Mouse (Mus musculus): ENCODE measurements around the gene Rbfox1. TPM values are rescaled to one million over a fixed set of nuclear protein-coding genes. Genes with fewer than 3 reads are reported as not detected.

The Rbfox1 gene
- polyA plus RNA-seq, 1 experiment from 2014 or later = 0.32 TPM

DNA sequence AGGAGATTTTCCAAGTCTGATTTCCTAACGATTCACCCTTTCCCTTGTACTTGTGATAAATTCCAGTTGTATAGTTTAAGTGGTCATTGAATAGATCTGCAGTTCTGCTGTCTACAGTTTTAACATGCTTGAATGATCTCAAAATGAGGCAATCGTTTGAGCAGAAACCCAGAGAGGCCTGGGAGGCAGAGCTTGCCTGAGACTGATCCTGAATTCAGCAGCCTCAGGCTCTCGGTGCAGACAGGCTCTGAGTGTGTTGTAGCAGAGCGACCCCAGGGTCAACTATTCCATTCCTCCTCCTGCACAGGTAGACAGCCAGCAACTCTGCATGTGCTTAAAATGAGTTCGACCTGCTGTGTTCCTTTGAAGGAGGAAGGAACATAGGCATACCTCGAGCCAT is 1012.6 kb downstream of the Rbfox1 start:
- WGBS (ENCODE audit: insufficient replicate concordance) = 53% methylated on average over 6 of the region's 6 CpGs
- no peak overlapping the region for H3K27ac ChIP-seq (replicated peaks)
- H3K4me3 ChIP-seq (replicated peaks) = no peak overlapping the region
- no peak overlapping the region for H3K4me2 ChIP-seq
- H3K27me3 ChIP-seq = no peaks in the 10 kb centered on the region
- H3K9me3 ChIP-seq (replicated peaks) = no peaks in the 10 kb centered on the region
- H3K9ac ChIP-seq = no peak overlapping the region
- ATAC-seq (ENCODE audit: insufficient read depth) = no peak
- no peaks in the 10 kb centered on the region for H3K4me1 ChIP-seq (replicated peaks)
- H3K36me3 ChIP-seq (replicated peaks) = no peaks in the 10 kb centered on the region

DNA sequence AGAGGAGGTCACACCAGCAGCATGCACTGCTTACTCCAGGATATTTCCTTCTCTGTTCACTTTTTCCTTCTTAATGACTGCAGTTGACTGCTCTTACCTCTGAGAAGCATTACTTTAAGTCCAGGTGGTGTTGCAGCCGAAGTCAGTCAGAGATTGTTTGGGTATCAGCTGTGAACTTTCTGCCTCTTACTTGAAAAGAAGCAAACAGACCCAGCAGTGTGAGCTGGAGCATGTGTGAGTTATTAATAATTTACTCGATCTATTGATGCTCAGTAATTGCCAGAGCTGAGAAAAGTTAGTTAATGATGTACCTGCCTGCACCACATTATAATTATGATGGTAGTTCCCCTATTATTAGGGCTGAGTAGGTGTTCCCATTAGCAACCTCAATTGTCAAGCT is 1014.9 kb downstream of the Rbfox1 start:
- Histone ChIP-seq H3K27me3 (no peaks in the 10 kb centered on the region), H3K4me2 (no peak overlapping the region), H3K9ac (no peak overlapping the region), H3K36me3 (replicated peaks) (no peaks in the 10 kb centered on the region), H3K4me1 (replicated peaks) (no peaks in the 10 kb centered on the region), H3K4me3 (replicated peaks) (no peak overlapping the region), H3K27ac (replicated peaks) (no peak overlapping the region), H3K9me3 (replicated peaks) (no peaks in the 10 kb centered on the region)
- WGBS (ENCODE audit: insufficient replicate concordance) = 40% methylated on average over 2 of the region's 2 CpGs
- no peak for ATAC-seq (ENCODE audit: insufficient read depth)

DNA sequence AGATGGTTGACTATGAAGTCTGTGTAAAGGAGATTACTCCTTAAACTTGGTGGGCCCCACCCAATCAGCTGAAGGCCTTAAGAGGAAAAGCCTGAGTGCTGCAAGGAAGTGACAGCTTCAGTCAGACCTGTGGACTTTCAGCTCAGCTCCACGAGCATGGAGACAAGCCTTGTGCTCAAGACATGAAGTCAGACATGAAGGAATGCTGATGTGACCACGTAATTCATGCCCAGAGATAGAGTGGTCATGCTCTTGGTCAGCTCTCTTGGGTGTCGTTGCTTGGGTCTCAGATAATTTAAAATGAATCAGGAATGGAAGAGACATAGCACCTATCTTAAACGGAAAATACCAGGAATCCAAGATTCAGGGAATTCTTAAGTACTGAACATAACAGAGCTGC is 1019.8 kb downstream of the Rbfox1 start:
- no peaks in the 10 kb centered on the region for H3K9me3 ChIP-seq (replicated peaks)
- H3K4me2 ChIP-seq = no peak overlapping the region
- WGBS (ENCODE audit: insufficient replicate concordance) = 31% methylated on average over 4 of the region's 4 CpGs
- no peaks in the 10 kb centered on the region for H3K27me3 ChIP-seq
- H3K27ac ChIP-seq (replicated peaks) = no peak overlapping the region
- no peak overlapping the region for H3K4me3 ChIP-seq (replicated peaks)
- no peaks in the 10 kb centered on the region for H3K36me3 ChIP-seq (replicated peaks)
- no peak overlapping the region for H3K9ac ChIP-seq
- ATAC-seq (ENCODE audit: insufficient read depth) = no peak
- no peaks in the 10 kb centered on the region for H3K4me1 ChIP-seq (replicated peaks)

DNA sequence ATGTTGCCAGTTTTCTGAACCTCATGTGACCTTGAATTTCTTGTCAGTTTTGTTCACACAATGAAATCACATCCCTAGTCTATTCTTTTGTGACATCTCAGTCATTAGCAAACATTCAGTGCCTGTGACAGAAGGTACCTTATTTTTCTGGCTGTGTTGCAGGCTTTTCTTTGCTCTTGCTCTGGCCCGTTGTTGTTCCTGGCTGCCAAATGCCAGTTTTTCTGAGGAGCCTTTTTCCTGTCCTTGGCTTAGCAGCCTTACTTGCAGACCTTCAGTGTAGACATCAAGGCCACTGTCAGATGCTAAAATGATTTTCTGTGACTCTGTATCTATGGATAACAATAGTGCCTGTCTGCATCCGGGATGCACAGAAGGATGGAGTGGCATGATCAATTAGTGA is 1020.8 kb downstream of the Rbfox1 start:
- no peaks in the 10 kb centered on the region for H3K9me3 ChIP-seq (replicated peaks)
- no peak for ATAC-seq (ENCODE audit: insufficient read depth)
- no peaks in the 10 kb centered on the region for H3K27me3 ChIP-seq
- no peaks in the 10 kb centered on the region for H3K4me1 ChIP-seq (replicated peaks)
- no peak overlapping the region for H3K4me3 ChIP-seq (replicated peaks)
- WGBS (ENCODE audit: insufficient replicate concordance) = 63% methylated on average over 2 of the region's 2 CpGs
- H3K36me3 ChIP-seq (replicated peaks) = no peaks in the 10 kb centered on the region
- H3K9ac ChIP-seq = no peak overlapping the region
- H3K4me2 ChIP-seq = no peak overlapping the region
- H3K27ac ChIP-seq (replicated peaks) = no peak overlapping the region

DNA sequence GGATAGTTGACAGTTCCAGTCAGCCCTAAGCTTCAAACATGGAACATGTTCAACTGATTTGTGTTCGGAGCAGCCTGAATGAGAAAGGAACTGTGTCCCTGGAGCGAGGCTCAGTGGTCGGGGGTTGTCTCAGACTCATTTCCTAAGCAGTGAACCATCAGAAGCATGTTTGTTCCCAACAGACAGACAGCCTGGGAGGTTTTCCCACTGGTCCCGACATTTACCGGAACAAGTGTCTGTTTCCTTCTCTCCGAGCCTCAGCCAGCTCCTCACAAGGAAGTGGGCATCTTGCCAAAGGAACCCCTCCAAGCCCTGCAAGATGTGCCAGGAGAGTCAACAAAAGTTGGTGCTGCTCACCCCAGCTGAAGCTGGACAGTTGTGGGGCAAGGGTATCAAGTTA is 1022.4 kb downstream of the Rbfox1 start:
- 64% methylated on average over 6 of the region's 6 CpGs for WGBS (ENCODE audit: insufficient replicate concordance)
- no peak for ATAC-seq (ENCODE audit: insufficient read depth)
- H3K36me3 ChIP-seq (replicated peaks) = no peaks in the 10 kb centered on the region
- H3K27me3 ChIP-seq = no peaks in the 10 kb centered on the region
- H3K4me2 ChIP-seq = no peak overlapping the region
- H3K4me3 ChIP-seq (replicated peaks) = no peak overlapping the region
- H3K27ac ChIP-seq (replicated peaks) = no peak overlapping the region
- no peaks in the 10 kb centered on the region for H3K4me1 ChIP-seq (replicated peaks)
- no peak overlapping the region for H3K9ac ChIP-seq
- H3K9me3 ChIP-seq (replicated peaks) = no peaks in the 10 kb centered on the region

DNA sequence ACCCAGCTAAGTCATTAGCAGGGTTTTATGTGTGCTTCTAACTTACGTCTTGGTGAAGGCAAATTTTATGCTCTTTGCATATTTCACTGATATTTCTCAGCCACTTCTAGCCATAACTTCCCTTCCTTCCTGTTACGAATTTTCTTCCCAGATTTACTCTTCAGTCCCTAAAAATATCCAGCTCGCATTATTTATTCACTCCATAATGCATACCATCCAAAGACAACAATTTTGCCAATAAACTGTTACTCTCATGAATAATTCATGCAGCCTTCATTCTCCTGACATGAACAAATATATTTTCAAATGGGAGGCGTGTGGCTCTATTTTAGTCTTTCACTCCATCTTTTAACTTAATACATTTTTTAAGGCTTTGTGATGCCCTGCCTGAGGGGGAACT is 1029.4 kb downstream of the Rbfox1 start:
- H3K36me3 ChIP-seq (replicated peaks) = no peaks in the 10 kb centered on the region
- H3K4me3 ChIP-seq (replicated peaks) = no peak overlapping the region
- H3K27ac ChIP-seq (replicated peaks) = no peak overlapping the region
- no peak overlapping the region for H3K4me2 ChIP-seq
- no peak overlapping the region for H3K9ac ChIP-seq
- no peaks in the 10 kb centered on the region for H3K9me3 ChIP-seq (replicated peaks)
- H3K27me3 ChIP-seq = no peaks in the 10 kb centered on the region
- no peak for ATAC-seq (ENCODE audit: insufficient read depth)
- 60% methylated on average over 4 of the region's 4 CpGs for WGBS (ENCODE audit: insufficient replicate concordance)
- no peaks in the 10 kb centered on the region for H3K4me1 ChIP-seq (replicated peaks)

DNA sequence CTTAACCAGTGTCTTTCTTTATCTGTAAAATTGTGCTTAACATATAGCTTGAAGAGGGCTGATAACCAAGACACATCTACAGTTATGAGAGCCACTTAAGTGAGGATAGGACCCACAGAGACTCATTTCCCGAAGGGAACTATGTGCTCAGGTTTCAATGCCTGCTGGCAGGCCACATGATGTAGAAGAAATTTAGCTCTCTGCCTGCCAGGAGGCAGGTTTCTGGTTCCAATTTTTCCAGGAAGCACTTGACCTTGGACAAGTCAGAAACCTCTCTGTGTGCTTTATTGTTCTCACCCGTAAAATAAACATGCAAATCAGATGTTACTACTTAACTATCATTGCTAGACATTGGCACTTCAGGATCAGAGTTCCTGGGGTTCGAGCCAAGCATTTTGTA is 1033.5 kb downstream of the Rbfox1 start:
- WGBS (ENCODE audit: insufficient replicate concordance) = 36% methylated on average over 3 of the region's 3 CpGs
- ATAC-seq (ENCODE audit: insufficient read depth) = no peak
- Histone ChIP-seq H3K9me3 (replicated peaks) (no peaks in the 10 kb centered on the region), H3K9ac (no peak overlapping the region), H3K36me3 (replicated peaks) (no peaks in the 10 kb centered on the region), H3K4me3 (replicated peaks) (no peak overlapping the region), H3K4me1 (replicated peaks) (no peaks in the 10 kb centered on the region), H3K4me2 (no peak overlapping the region), H3K27me3 (no peaks in the 10 kb centered on the region), H3K27ac (replicated peaks) (no peak overlapping the region)

DNA sequence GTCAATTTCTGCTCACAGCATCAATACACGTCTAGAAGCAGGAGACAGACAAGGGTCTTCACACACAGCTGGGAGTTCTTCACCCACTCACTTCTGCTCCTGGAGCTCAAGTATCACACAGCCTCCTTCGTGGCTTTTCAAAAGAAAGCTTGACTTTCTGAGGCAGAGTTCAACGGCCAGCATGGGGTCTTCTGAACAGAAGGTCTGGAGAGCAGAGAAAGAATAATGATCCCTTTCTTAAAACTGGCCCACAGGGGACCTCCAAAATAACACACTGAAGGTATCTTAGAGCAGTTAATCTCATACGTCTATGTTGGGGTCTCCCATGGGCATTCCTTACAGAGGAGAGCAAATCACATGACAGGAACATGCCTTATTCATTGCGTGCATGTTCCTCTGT is 1034.5 kb downstream of the Rbfox1 start:
- Histone ChIP-seq H3K27me3 (no peaks in the 10 kb centered on the region), H3K36me3 (replicated peaks) (no peaks in the 10 kb centered on the region), H3K4me1 (replicated peaks) (no peaks in the 10 kb centered on the region), H3K4me2 (no peak overlapping the region), H3K9ac (no peak overlapping the region), H3K4me3 (replicated peaks) (no peak overlapping the region), H3K27ac (replicated peaks) (no peak overlapping the region), H3K9me3 (replicated peaks) (no peaks in the 10 kb centered on the region)
- ATAC-seq (ENCODE audit: insufficient read depth) = no peak
- WGBS (ENCODE audit: insufficient replicate concordance) = 37% methylated on average over 5 of the region's 5 CpGs

DNA sequence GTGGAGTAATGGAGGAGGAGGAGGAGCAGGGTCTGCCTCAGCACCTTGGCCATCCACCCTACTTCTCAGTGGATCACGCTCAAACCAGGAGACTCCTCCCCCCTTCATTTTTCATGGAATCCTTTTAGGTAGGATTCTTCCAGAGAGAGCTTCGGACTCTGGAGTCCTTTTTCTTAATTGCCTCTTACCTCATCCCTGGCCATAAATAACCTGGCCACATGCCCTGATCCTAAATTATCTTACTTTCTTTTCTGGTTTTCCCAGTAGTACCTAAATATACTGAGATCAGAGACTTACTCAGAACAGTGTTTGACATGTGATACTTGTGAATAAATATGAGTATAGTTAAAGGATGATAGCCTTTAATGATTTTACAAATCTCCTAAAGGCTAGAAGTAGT is 1042.5 kb downstream of the Rbfox1 start:
- no peak for ATAC-seq (ENCODE audit: insufficient read depth)
- H3K27me3 ChIP-seq = no peaks in the 10 kb centered on the region
- H3K9me3 ChIP-seq (replicated peaks) = no peaks in the 10 kb centered on the region
- H3K9ac ChIP-seq = no peak overlapping the region
- H3K36me3 ChIP-seq (replicated peaks) = no peaks in the 10 kb centered on the region
- H3K27ac ChIP-seq (replicated peaks) = no peak overlapping the region
- no peaks in the 10 kb centered on the region for H3K4me1 ChIP-seq (replicated peaks)
- H3K4me2 ChIP-seq = no peak overlapping the region
- 40% methylated on average over 2 of the region's 2 CpGs for WGBS (ENCODE audit: insufficient replicate concordance)
- no peak overlapping the region for H3K4me3 ChIP-seq (replicated peaks)

DNA sequence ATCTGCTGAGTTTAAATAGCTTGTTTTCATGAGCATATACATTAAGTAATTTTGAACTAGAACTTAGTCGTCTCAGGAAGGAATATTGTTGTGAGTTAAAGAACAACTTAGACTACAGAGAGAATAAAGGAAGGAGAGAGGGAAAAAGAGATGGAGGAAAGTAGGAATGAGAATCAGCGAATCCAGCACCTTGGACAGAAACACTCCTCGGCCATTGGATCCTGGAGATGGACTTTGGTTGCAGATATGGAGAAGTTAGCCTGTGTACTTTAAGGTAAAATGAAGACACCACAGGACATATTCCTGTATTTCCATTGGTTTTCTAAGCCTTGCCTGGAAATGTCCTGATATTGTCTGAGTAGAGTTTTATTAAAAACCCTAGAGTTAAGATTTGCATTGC is 1045.6 kb downstream of the Rbfox1 start:
- WGBS (ENCODE audit: insufficient replicate concordance) = 46% methylated on average over 3 of the region's 3 CpGs
- no peak overlapping the region for H3K27ac ChIP-seq (replicated peaks)

DNA sequence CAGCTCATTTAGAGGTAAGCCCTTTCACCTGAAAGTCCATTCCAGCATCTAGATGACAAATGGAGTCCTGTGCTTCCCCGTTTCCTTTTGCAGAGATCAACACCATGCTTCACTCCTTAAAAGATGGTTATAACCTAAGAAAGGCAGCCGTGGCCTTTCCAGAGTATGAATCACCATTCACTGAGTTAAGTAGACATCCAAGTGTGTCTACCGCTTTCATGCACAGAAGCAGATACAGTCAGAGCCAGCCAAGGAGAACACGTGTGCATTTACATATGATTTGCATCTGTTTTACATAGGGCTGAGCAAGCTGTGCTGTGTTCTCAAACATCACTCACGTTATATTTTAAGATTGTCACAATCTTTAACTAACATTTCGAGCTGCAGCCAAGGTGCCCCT is 1061.0 kb downstream of the Rbfox1 start:
- Histone ChIP-seq H3K9ac (no peak overlapping the region), H3K4me3 (replicated peaks) (no peak overlapping the region), H3K4me2 (no peak overlapping the region), H3K36me3 (replicated peaks) (no peaks in the 10 kb centered on the region), H3K4me1 (replicated peaks) (no peaks in the 10 kb centered on the region), H3K27ac (replicated peaks) (no peak overlapping the region), H3K27me3 (no peaks in the 10 kb centered on the region), H3K9me3 (replicated peaks) (no peaks in the 10 kb centered on the region)
- WGBS (ENCODE audit: insufficient replicate concordance) = 57% methylated on average over 6 of the region's 6 CpGs
- ATAC-seq (ENCODE audit: insufficient read depth) = no peak

More for the DNA sequence above, 1045.6 kb downstream of the Rbfox1 start:
- H3K36me3 ChIP-seq (replicated peaks) = no peaks in the 10 kb centered on the region
- H3K4me2 ChIP-seq = no peak overlapping the region
- H3K9me3 ChIP-seq (replicated peaks) = no peaks in the 10 kb centered on the region
- no peak for ATAC-seq (ENCODE audit: insufficient read depth)
- H3K4me1 ChIP-seq (replicated peaks) = no peaks in the 10 kb centered on the region
- no peaks in the 10 kb centered on the region for H3K27me3 ChIP-seq
- H3K4me3 ChIP-seq (replicated peaks) = no peak overlapping the region
- no peak overlapping the region for H3K9ac ChIP-seq

DNA sequence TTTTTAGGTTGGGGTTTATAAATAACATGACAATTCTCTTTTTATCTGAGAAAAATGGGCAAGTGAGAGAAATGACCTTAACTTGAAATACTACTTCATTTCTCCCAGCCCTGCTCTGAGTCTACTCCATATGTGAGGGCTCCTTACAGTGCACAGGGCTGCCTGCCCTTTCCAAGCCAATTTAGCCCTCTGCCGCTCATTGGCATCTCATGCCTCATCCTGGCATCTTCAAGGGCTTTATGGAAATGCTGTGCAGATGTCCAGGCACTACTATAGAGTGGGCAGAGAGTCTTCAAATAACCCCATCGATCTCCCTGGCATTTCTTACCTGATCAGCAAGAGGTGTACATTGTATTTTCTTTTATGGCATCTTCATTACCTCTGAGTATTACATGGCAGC is 1064.5 kb downstream of the Rbfox1 start:
- Histone ChIP-seq H3K9me3 (replicated peaks) (no peaks in the 10 kb centered on the region), H3K4me3 (replicated peaks) (no peak overlapping the region), H3K9ac (no peak overlapping the region), H3K36me3 (replicated peaks) (no peaks in the 10 kb centered on the region), H3K4me1 (replicated peaks) (no peaks in the 10 kb centered on the region), H3K4me2 (no peak overlapping the region), H3K27me3 (no peaks in the 10 kb centered on the region), H3K27ac (replicated peaks) (no peak overlapping the region)
- ATAC-seq (ENCODE audit: insufficient read depth) = no peak
- WGBS (ENCODE audit: insufficient replicate concordance) = 35% methylated on average over 2 of the region's 2 CpGs

Data from liver, embryonic 15.5 days (tissue).